Mouse (Mus musculus) heart, embryonic 12.5 days (tissue): ENCODE results near the gene Cldnd2. TPM values are rescaled to one million over a fixed set of nuclear protein-coding genes. Genes with fewer than 3 reads are reported as not detected.
"Not testable (repeated sequence)": the region's sequence is repeated elsewhere in the genome, so short reads cannot be mapped to it uniquely, and the experiment has no call there.

ENCODE experiments used
- ATAC-seq: fragments of 200-750 bp; cut with Nextera tagmentation; 2 replicates; pipeline ENCODE4 v1.8.0; 2017; ENCODE audit warnings: moderate TSS enrichment, moderate library complexity; ENCODE audit not compliant: insufficient number of reproducible peaks, low FRiP score
- H3K27ac ChIP-seq: fragments of 300-500 bp; sonication (generic); 2 replicates; pipeline ENCODE4 v1.5.1; 2016; ENCODE audit warnings: mild to moderate bottlenecking, moderate library complexity; ENCODE audit not compliant: poor library complexity, severe bottlenecking
- H3K27me3 ChIP-seq: fragments of 300-500 bp; sonication (generic); replicated peaks from 2 replicates; pipeline ENCODE4 v1.6.1; 2016; ENCODE audit warnings: mild to moderate bottlenecking, moderate library complexity
- H3K36me3 ChIP-seq: fragments of 300-500 bp; sonication (generic); 2 replicates; pipeline ENCODE4 v1.6.1; 2016; ENCODE audit warnings: mild to moderate bottlenecking, moderate library complexity
- H3K4me1 ChIP-seq: fragments of 300-500 bp; sonication (generic); replicated peaks from 2 replicates; pipeline ENCODE4 v1.6.1; 2016; ENCODE audit warnings: mild to moderate bottlenecking
- H3K4me2 ChIP-seq: fragments of 300-500 bp; sonication (generic); 2 replicates; pipeline ENCODE4 v1.6.1; 2016; ENCODE audit warnings: mild to moderate bottlenecking, moderate library complexity
- H3K4me3 ChIP-seq: fragments of 300-500 bp; sonication (generic); 2 replicates; pipeline ENCODE4 v1.5.1; 2016; ENCODE audit warnings: mild to moderate bottlenecking
- H3K9ac ChIP-seq: fragments of 300-500 bp; sonication (generic); 2 replicates; pipeline ENCODE4 v1.6.1; 2016; ENCODE audit warnings: mild to moderate bottlenecking, moderate library complexity
- H3K9me3 ChIP-seq: fragments of 300-500 bp; sonication (generic); replicated peaks from 2 replicates; pipeline ENCODE4 v1.6.1; 2016; ENCODE audit warnings: mild to moderate bottlenecking, moderate library complexity
- whole genome bisulfite sequencing: fragments of 180-500 bp; shearing (Covaris S2); methylation state at CpG from one replicate; pipeline ENCODE4 v1.1.7; 2016; 5-methylcytosine and 5-hydroxymethylcytosine counted together
- polyA plus RNA-seq: library from polyadenylated mRNA; unstranded; fragments of >200 nt; fragmentation: Nextera tagmentation; extraction: Ambion mirVana; gene quantifications from 2 replicates; pipeline ENCODE4 v1.2.1, GENCODE M21; 2016

Cldnd2 gene
- polyA plus RNA-seq: not detected in 2 replicates

DNA sequence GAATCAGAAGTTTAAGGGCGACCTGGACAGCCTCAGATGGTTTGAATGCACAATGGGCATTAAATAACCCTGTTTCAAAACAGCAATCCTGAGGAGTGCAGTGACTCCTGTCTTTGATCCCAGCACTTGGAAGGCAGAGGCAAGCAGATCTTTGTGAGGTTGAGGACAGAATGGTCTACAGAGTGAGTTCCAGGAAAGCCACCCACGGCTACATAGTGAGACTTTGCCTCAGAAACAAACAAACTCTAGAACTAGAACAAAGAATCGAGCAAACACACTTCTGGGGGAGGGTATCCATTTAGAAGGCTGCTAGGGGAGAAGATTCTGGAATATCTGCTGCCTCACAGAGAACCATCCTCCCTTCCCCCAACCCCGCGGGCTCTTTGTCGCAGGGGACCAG, at the start of gene Cldnd2:
Gene Cldnd2 (plus strand): TSS at position 301 of the 400 bp plus-strand sequence.
- H3K9me3 ChIP-seq: no peaks in the 10 kb centered on the region
- H3K27ac ChIP-seq: no peak within 1 kb of the TSS
- peaks cover 18% of the 10 kb centered on the region for H3K4me1 ChIP-seq
- H3K27me3 ChIP-seq: no peaks in the 10 kb centered on the region; the same call in 1 of the 2 replicates
- H3K36me3 ChIP-seq: no peaks in the 10 kb centered on the region
- no peak within 1 kb of the TSS for H3K4me3 ChIP-seq
- no peak within 1 kb of the TSS for H3K4me2 ChIP-seq
- H3K9ac ChIP-seq: no peak within 1 kb of the TSS
- ATAC-seq: no peak
- 77% methylated on average over 6 of the region's 6 CpGs for WGBS

GRCm38 (mm10) chr7:43392349-43393121, 48.0 kb upstream of the Cldnd2 start:
- Histone ChIP-seq H3K27ac (no peak overlapping the region), H3K4me1 (no peaks in the 10 kb centered on the region), H3K27me3 (no peaks in the 10 kb centered on the region), H3K9ac (no peak overlapping the region), H3K4me3 (no peak overlapping the region), H3K9me3 (no peaks in the 10 kb centered on the region), H3K4me2 (no peak overlapping the region), H3K36me3 (no peaks in the 10 kb centered on the region)
- 74% methylated on average over 8 of the region's 8 CpGs for WGBS
- no peak for ATAC-seq

DNA sequence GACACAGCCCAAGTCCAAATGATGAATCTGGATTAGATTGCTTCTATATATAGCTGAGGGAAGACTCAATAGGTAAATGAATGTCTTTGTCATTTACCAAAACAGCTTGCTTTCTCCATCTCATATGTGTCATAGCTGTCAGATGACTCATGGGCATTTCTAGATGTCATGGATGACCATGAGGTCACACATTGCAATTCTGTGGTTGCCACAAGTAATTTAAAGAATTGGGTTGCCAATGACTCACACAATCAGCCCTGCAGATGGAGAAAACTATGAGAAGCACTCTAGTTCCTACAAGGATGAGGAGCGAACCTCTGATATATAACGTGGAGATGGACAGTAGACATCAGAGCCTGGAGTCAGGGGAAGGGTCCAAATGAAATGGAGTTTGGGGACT, 41.1 kb upstream of the Cldnd2 start:
- no peak overlapping the region for H3K27ac ChIP-seq
- WGBS: 76% methylated on average over 2 of the region's 2 CpGs
- no peak for ATAC-seq

DNA sequence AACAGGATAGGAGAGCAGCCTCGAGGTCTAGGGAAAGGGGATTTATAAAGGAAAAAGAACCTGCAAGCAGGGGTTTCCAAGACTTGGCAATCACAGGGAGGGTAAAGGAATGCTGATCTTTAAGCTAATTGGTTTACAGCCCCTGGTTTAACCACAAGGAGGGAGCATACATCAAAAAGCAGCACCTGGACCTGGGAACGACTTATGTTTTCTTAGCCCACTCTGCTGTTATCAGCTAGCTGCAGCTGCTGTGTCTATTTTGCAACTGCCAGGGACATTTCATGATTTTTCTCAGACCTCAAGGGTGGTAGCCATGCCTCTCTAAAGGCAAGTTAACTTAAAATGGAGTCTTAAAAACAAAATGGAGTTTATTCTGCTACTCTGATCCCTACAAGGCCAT, 37.9 kb upstream of the Cldnd2 start:
- no peaks in the 10 kb centered on the region for H3K4me1 ChIP-seq

More for the DNA sequence above, 41.1 kb upstream of the Cldnd2 start:
- no peak overlapping the region for H3K4me3 ChIP-seq
- H3K27me3 ChIP-seq: no peaks in the 10 kb centered on the region
- H3K4me1 ChIP-seq: no peaks in the 10 kb centered on the region
- no peaks in the 10 kb centered on the region for H3K36me3 ChIP-seq
- no peak overlapping the region for H3K4me2 ChIP-seq
- H3K9ac ChIP-seq: no peak overlapping the region
- H3K9me3 ChIP-seq: no peaks in the 10 kb centered on the region

GRCm38 (mm10) chr7:43407573-43407972, 33.0 kb upstream of the Cldnd2 start:
- WGBS: 77% methylated on average over 3 of the region's 3 CpGs

More for the DNA sequence above, 37.9 kb upstream of the Cldnd2 start:
- Histone ChIP-seq H3K4me2 (no peak overlapping the region), H3K4me3 (no peak overlapping the region), H3K9me3 (no peaks in the 10 kb centered on the region), H3K9ac (no peak overlapping the region), H3K36me3 (no peaks in the 10 kb centered on the region), H3K27me3 (no peaks in the 10 kb centered on the region), H3K27ac (no peak overlapping the region)
- 32% methylated on average over 2 of the region's 2 CpGs for WGBS
- no peak for ATAC-seq

GRCm38 (mm10) chr7:43408131-43408553, 32.4 kb upstream of the Cldnd2 start, which contains the start of gene Siglecg:
Siglecg (plus strand) TSS chr7:43408204.
- 70% methylated on average over 4 of the region's 4 CpGs for WGBS
- H3K9me3 ChIP-seq: no peaks in the 10 kb centered on the region
- H3K4me2 ChIP-seq: no peak within 1 kb of the TSS
- no peaks in the 10 kb centered on the region for H3K36me3 ChIP-seq
- H3K4me3 ChIP-seq: no peak within 1 kb of the TSS
- H3K27ac ChIP-seq: no peak within 1 kb of the TSS
- H3K9ac ChIP-seq: no peak within 1 kb of the TSS
- no peaks in the 10 kb centered on the region for H3K4me1 ChIP-seq
- H3K27me3 ChIP-seq: no peaks in the 10 kb centered on the region
- ATAC-seq: no peak

More at GRCm38 (mm10) chr7:43407573-43407972, 33.0 kb upstream of the Cldnd2 start:
- Histone ChIP-seq H3K9me3 (no peaks in the 10 kb centered on the region), H3K4me2 (no peak overlapping the region), H3K9ac (no peak overlapping the region), H3K27ac (no peak overlapping the region), H3K27me3 (no peaks in the 10 kb centered on the region), H3K36me3 (no peaks in the 10 kb centered on the region), H3K4me1 (no peaks in the 10 kb centered on the region), H3K4me3 (no peak overlapping the region)
- no peak for ATAC-seq

GRCm38 (mm10) chr7:43409084-43409483, 31.5 kb upstream of the Cldnd2 start:
- Histone ChIP-seq H3K9me3 (no peaks in the 10 kb centered on the region), H3K4me3 (no peak overlapping the region), H3K27me3 (no peaks in the 10 kb centered on the region), H3K36me3 (no peaks in the 10 kb centered on the region), H3K4me2 (no peak overlapping the region), H3K27ac (no peak overlapping the region), H3K9ac (no peak overlapping the region), H3K4me1 (no peaks in the 10 kb centered on the region)
- no peak for ATAC-seq
- 55% methylated on average over 3 of the region's 3 CpGs for WGBS

GRCm38 (mm10) chr7:43411724-43412123, 28.9 kb upstream of the Cldnd2 start:
- H3K4me3 ChIP-seq, H3K9ac ChIP-seq, ATAC-seq, H3K36me3 ChIP-seq, H3K27ac ChIP-seq, H3K4me2 ChIP-seq, H3K27me3 ChIP-seq, H3K4me1 ChIP-seq, H3K9me3 ChIP-seq: not testable (repeated sequence)
- WGBS: 38% methylated on average over 4 of the region's 4 CpGs

- Histone ChIP-seq H3K27ac (no peak overlapping the region), H3K4me2 (no peak overlapping the region), H3K9me3 (peaks cover 10% of the 10 kb centered on the region), H3K4me3 (no peak overlapping the region), H3K36me3 (no peaks in the 10 kb centered on the region), H3K4me1 (no peaks in the 10 kb centered on the region), H3K9ac (no peak overlapping the region), H3K27me3 (no peaks in the 10 kb centered on the region)
- 78% methylated on average over 10 of the region's 10 CpGs for WGBS
- no peak for ATAC-seq
These were observed 23.3 kb upstream of the Cldnd2 start for GRCm38 (mm10) chr7:43417298-43417697.

- peak; percentile 89 for ATAC-seq
- Histone ChIP-seq H3K4me3 (no peak overlapping the region), H3K27me3 (no peaks in the 10 kb centered on the region), H3K4me1 (no peaks in the 10 kb centered on the region), H3K9ac (no peak overlapping the region), H3K4me2 (peak overlapping the region; percentile 34), H3K27ac (no peak overlapping the region), H3K36me3 (no peaks in the 10 kb centered on the region), H3K9me3 (0 out of 2 replicates have a peak, but pooled peaks cover under 1% of the 10 kb centered on the region)
- 9% methylated on average over 11 of the region's 11 CpGs for WGBS
These were observed 17.5 kb upstream of the Cldnd2 start for GRCm38 (mm10) chr7:43422995-43423617.

DNA sequence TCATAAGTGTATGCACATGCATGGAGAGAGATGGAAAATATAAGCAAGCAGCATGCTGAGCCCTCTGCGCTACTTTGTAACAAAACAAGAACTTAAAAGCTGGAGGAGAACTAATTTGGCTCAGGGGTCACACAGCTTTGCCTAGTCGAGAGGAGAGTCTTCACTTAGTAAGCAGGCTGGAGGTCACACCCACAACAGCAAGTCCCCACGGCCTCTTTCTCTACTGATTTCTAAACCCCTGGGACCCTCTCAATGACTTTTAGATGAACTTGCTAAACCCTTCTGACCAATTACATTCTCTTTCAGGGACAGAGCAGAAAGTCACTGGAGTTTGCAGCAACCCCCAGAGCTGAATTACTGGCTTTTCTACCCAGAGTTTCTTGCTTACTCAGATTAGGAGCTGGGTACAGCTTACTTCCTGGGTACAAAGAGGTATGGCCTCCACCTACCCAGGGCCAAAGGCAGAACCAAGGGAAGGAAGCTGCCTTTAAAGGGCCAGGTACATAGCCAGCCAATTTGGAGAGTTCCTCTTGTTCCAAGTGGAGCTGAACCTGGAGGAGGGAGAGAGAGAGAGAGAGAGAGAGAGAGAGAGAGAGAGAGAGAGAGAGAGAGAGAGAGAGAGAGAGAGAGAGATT, 16.5 kb upstream of the Cldnd2 start:
- H3K4me1 ChIP-seq: no peaks in the 10 kb centered on the region
- H3K27ac ChIP-seq: no peak overlapping the region
- H3K36me3 ChIP-seq: no peaks in the 10 kb centered on the region
- no peak overlapping the region for H3K4me2 ChIP-seq
- no peak overlapping the region for H3K9ac ChIP-seq
- WGBS: 56% methylated on average over 3 of the region's 3 CpGs
- no peak overlapping the region for H3K4me3 ChIP-seq
- ATAC-seq: no peak
- no peaks in the 10 kb centered on the region for H3K9me3 ChIP-seq
- H3K27me3 ChIP-seq: no peaks in the 10 kb centered on the region
